Mouse (Mus musculus) kidney, adult 11 months (tissue): Measurements from ENCODE around the gene Ccdc7a.
A peak's percentile ranks its signal among the peaks of the same experiment; 100 is the strongest.

ENCODE experiments used
- DNase-seq: peaks from one replicate; pipeline ENCODE4 v3.0.0; 2022

Ccdc7a gene

GRCm38 (mm10) chr8:128685507-128686428 is 379.5 kb downstream of the Ccdc7a start, which contains the start of gene Itgb1:
Itgb1 (plus strand) TSS chr8:128685654.
- peak; percentile 92 for DNase-seq

- DNase-seq, result no peak
These were observed 380.5 kb downstream of the Ccdc7a start for GRCm38 (mm10) chr8:128684609-128685506.
